19 mouse cellular contexts compared by ENCODE assay signal in genomic region chr9:84030691-84031290, GRCm38 (mm10).
DNase-seq lines count a peak whose midpoint lies in the region; ATAC-seq lines count a peak whose summit lies in the region.
"Had no signal": no experiment of that assay in that cellular context is flagged by ENCODE, and none has a peak within 500 bp of the region (broad histone marks: within the 10 kb centered on the region; RNA-seq: fewer than 3 reads in every experiment).

No protein-coding gene starts in this region.

- 65% methylated on average over 6 of the region's 6 CpGs for WGBS in kidney, embryonic 14.5 days
- WGBS in midbrain, embryonic 11.5 days: 73% methylated on average over 6 of the region's 6 CpGs
- WGBS in midbrain, embryonic 10.5 days: 78% methylated on average over 6 of the region's 6 CpGs

- H3K4me1 ChIP-seq in kidney, embryonic 14.5 days (ENCODE audit: control insufficient read depth, insufficient read depth, low read length): no peaks in the 10 kb centered on the region
- H3K4me1 ChIP-seq in midbrain, embryonic 11.5 days (ENCODE audit: control insufficient read depth, insufficient read depth, low read length): peaks cover 17% of the 10 kb centered on the region
- peaks cover 27% of the 10 kb centered on the region for H3K4me1 ChIP-seq in midbrain, embryonic 10.5 days

- H3K27me3 ChIP-seq in kidney, embryonic 14.5 days (ENCODE audit: control insufficient read depth, insufficient read depth, low read length): no peaks in the 10 kb centered on the region
- no peaks in the 10 kb centered on the region for H3K27me3 ChIP-seq in midbrain, embryonic 11.5 days (ENCODE audit: control insufficient read depth, insufficient read depth, low read length)
- H3K27me3 ChIP-seq in midbrain, embryonic 10.5 days (ENCODE audit: low read depth, poor library complexity, severe bottlenecking): peaks cover 18% of the 10 kb centered on the region
- H3K27me3 ChIP-seq: stomach, embryonic 15.5 days had no signal

- H3K9ac ChIP-seq in kidney, embryonic 14.5 days (ENCODE audit: low read depth, low read length): no peak overlapping the region
- no peak overlapping the region for H3K9ac ChIP-seq in midbrain, embryonic 11.5 days (ENCODE audit: low read length)
- H3K9ac ChIP-seq: stomach, embryonic 15.5 days had no signal

- H3K36me3 ChIP-seq in kidney, embryonic 14.5 days (ENCODE audit: control insufficient read depth, insufficient read depth, low read length): no peaks in the 10 kb centered on the region
- no peaks in the 10 kb centered on the region for H3K36me3 ChIP-seq in midbrain, embryonic 11.5 days (ENCODE audit: control insufficient read depth, insufficient read depth, low read length)
- H3K36me3 ChIP-seq in midbrain, embryonic 10.5 days: no peaks in the 10 kb centered on the region
- H3K36me3 ChIP-seq: stomach, embryonic 15.5 days had no signal

- H3K4me3 ChIP-seq in kidney, embryonic 14.5 days (ENCODE audit: low read length): no peak overlapping the region
- no peak overlapping the region for H3K4me3 ChIP-seq in midbrain, embryonic 11.5 days (ENCODE audit: low read depth, low read length)
- no peak overlapping the region for H3K4me3 ChIP-seq in midbrain, embryonic 10.5 days
- H3K4me3 ChIP-seq: erythroblast, embryonic 14.5 days; stomach, embryonic 15.5 days had no signal

- no peak for DNase-seq in kidney, adult 18-20 months
- peak; percentile 56 for DNase-seq in midbrain, embryonic 11.5 days (ENCODE audit: low spot score, missing footprints)
- no peak for DNase-seq in midbrain, embryonic 10.5 days (ENCODE audit: low spot score)
- peak; percentile 22 for DNase-seq in yolk sac, embryonic 10.5 days (ENCODE audit: low spot score)
- no peak for DNase-seq in ovary, postnatal 10 days (ENCODE audit: low spot score)
- DNase-seq in adrenal gland, adult (ENCODE audit: inconsistent age in 2 of 2, low spot score in 1 of 2): no peak
- DNase-seq: adrenal gland, postnatal 25 days; cerebellum, adult 9-10 months; gastrocnemius, postnatal 25 days; heart, postnatal 10 days; kidney, adult 9 months; layer of hippocampus, postnatal 36 days had no signal

- no peak overlapping the region for H3K27ac ChIP-seq in kidney, embryonic 14.5 days (ENCODE audit: low read depth, low read length)
- H3K27ac ChIP-seq in midbrain, embryonic 11.5 days (ENCODE audit: low read depth, low read length): no peak overlapping the region
- no peak overlapping the region for H3K27ac ChIP-seq in midbrain, embryonic 10.5 days (replicated peaks)
- H3K27ac ChIP-seq: hindbrain, postnatal 0 days; stomach, embryonic 15.5 days had no signal

- no peak overlapping the region for H3K4me2 ChIP-seq in kidney, embryonic 14.5 days (replicated peaks; ENCODE audit: low read depth, low read length)
- H3K4me2 ChIP-seq in midbrain, embryonic 11.5 days: no peak overlapping the region
- H3K4me2 ChIP-seq: stomach, embryonic 15.5 days had no signal

- no peaks in the 10 kb centered on the region for H3K9me3 ChIP-seq in kidney, embryonic 14.5 days (ENCODE audit: control insufficient read depth, low read length)
- H3K9me3 ChIP-seq in midbrain, embryonic 11.5 days (ENCODE audit: control insufficient read depth, low read length): no peaks in the 10 kb centered on the region
- no peaks in the 10 kb centered on the region for H3K9me3 ChIP-seq in midbrain, embryonic 10.5 days (replicated peaks)
- H3K9me3 ChIP-seq: stomach, embryonic 15.5 days had no signal

- ATAC-seq in kidney, embryonic 14.5 days (ENCODE audit: low FRiP score, low TSS enrichment): peak; percentile 62; the same call in 1 of the 2 replicates
- ATAC-seq in midbrain, embryonic 11.5 days (ENCODE audit: low FRiP score): no peak
- peak; percentile 45 for ATAC-seq in common myeloid progenitor, adult 5-6 weeks (replicated peaks; ENCODE audit: low read depth, poor library complexity, severe bottlenecking)
- ATAC-seq: forebrain, embryonic 14.5 days; hindbrain, postnatal 0 days; midbrain, embryonic 16.5 days had no signal

Comparison
In these comparisons a context has a peak if more than half of its experiments do, and no peak if none do; other contexts are left out.
1. DNase-seq: peak in midbrain, embryonic 11.5 days (single experiment) and yolk sac, embryonic 10.5 days (single experiment); none in kidney, adult 18-20 months (single experiment), midbrain, embryonic 10.5 days (single experiment), ovary, postnatal 10 days (single experiment) and adrenal gland, adult (0 of 2).